Comparison of ENCODE assay signal across 18 mouse cellular contexts in the genomic region with DNA sequence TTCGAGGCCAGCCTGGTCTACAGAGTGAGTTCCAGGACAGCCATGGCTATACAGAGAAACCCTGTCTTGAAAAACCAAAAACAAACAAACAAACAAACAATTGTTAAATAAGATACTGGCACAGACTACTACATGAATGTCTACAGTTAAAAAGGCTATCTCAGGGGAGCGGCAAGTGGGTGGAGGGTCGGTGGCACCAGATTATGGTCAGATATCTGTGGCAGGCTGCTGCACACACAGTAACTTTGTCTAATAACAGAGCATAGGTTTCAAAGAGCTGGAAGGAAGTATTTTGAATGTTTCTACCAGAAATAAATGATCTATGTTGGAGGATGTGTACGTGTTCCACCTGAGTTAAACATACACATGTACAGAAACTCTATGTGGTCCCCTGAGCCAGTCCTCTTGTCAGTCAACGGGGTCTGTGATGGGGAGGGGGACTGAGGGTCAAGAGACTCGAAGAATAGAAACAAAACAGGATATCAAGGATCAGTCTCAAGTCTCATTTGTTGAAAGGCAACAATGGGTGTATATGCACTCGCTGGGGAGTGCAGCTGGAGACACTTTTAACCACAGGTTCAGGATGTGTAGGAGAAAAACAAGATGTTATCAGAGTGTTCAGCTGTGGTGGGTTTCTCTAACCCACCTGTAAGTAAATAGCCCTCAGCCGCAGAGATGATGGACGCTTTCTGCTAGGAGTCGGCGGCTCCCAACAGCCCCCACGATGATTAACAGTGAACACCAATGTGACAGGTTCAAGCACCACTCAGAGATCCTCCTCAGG. TPM values are rescaled to one million over a fixed set of nuclear protein-coding genes. Genes with fewer than 3 reads are reported as not detected.
DNase-seq lines count a peak whose midpoint lies in the region; ATAC-seq and TF ChIP-seq lines count a peak whose summit lies in the region.
"Had no signal": no experiment of that assay in that cellular context is flagged by ENCODE, and none has a peak within 500 bp of the region (broad histone marks: within the 10 kb centered on the region; RNA-seq: fewer than 3 reads in every experiment).

No protein-coding gene starts in this region.

- H3K4me1 ChIP-seq in heart, embryonic 12.5 days (replicated peaks), result peaks cover 98% of the 10 kb centered on the region
- peaks cover 60% of the 10 kb centered on the region for H3K4me1 ChIP-seq in liver, embryonic 11.5 days (replicated peaks; ENCODE audit: control insufficient read depth, insufficient read depth, low read length)
- H3K4me1 ChIP-seq in small intestine, adult 2 months (ENCODE audit: control insufficient read depth, insufficient read depth, insufficient read length, low read length), result no peaks in the 10 kb centered on the region
- no peaks in the 10 kb centered on the region for H3K4me1 ChIP-seq in forebrain, embryonic 11.5 days (replicated peaks; ENCODE audit: control insufficient read depth, insufficient read depth, low read length)
- H3K4me1 ChIP-seq: limb, embryonic 15.5 days had no signal

- peaks cover 1% of the 10 kb centered on the region; the same call in 1 of the 2 replicates for H3K36me3 ChIP-seq in heart, embryonic 12.5 days
- peaks cover 3% of the 10 kb centered on the region; the same call in 1 of the 2 replicates for H3K36me3 ChIP-seq in liver, embryonic 11.5 days (ENCODE audit: control insufficient read depth, insufficient read depth, low read length)
- no peaks in the 10 kb centered on the region for H3K36me3 ChIP-seq in small intestine, adult 2 months (ENCODE audit: control insufficient read depth, insufficient read depth, low read length)
- no peaks in the 10 kb centered on the region; the same call in 1 of the 2 replicates for H3K36me3 ChIP-seq in forebrain, embryonic 11.5 days (ENCODE audit: control insufficient read depth, insufficient read depth, low read length)
- H3K36me3 ChIP-seq: limb, embryonic 15.5 days had no signal

- TF ChIP-seq POLR2A in small intestine, adult 2 months (IDR thresholded peaks at IDR 0.05; ENCODE audit: low read depth, low read length), result no peak

- WGBS in heart, embryonic 12.5 days, result 42% methylated on average over 12 of the region's 12 CpGs
- 48% methylated on average over 12 of the region's 12 CpGs for WGBS in liver, embryonic 11.5 days
- WGBS in small intestine, adult 2 months, result 63% methylated on average over 12 of the region's 12 CpGs
- 82% methylated on average over 12 of the region's 12 CpGs for WGBS in forebrain, embryonic 11.5 days

- no peak for ATAC-seq in heart, embryonic 12.5 days (ENCODE audit: insufficient number of reproducible peaks, low FRiP score)
- ATAC-seq in liver, embryonic 11.5 days (replicated peaks; ENCODE audit: low FRiP score), result peak; percentile 85
- no peak for ATAC-seq in forebrain, embryonic 11.5 days (replicated peaks; ENCODE audit: low FRiP score)
- ATAC-seq: forebrain, embryonic 14.5 days had no signal

- no peaks in the 10 kb centered on the region for H3K27me3 ChIP-seq in heart, embryonic 12.5 days (replicated peaks)
- no peaks in the 10 kb centered on the region for H3K27me3 ChIP-seq in liver, embryonic 11.5 days (replicated peaks; ENCODE audit: control insufficient read depth, insufficient read depth, low read length)
- no peaks in the 10 kb centered on the region for H3K27me3 ChIP-seq in small intestine, adult 2 months (ENCODE audit: control insufficient read depth, insufficient read depth, low read length)
- H3K27me3 ChIP-seq in forebrain, embryonic 11.5 days (ENCODE audit: control insufficient read depth, insufficient read depth, low read length), result no peaks in the 10 kb centered on the region
- H3K27me3 ChIP-seq: limb, embryonic 15.5 days had no signal

- DNase-seq in heart, postnatal 4 days, result no peak
- DNase-seq in CD4-positive, CD25-positive, alpha-beta regulatory T cell, adult 2 months (ENCODE audit: low read depth, low spot score), result peak; percentile 59
- DNase-seq in liver, embryonic 11.5 days (ENCODE audit: low spot score), result no peak
- no peak for DNase-seq in gastrocnemius, adult 2 months
- no peak for DNase-seq in forebrain, embryonic 11.5 days (ENCODE audit: low spot score)
- DNase-seq in kidney, adult 8-10 months, result no peak
- DNase-seq: cerebellum, adult 2 months; gastrocnemius, postnatal 14 days; kidney, adult 18-20 months; kidney, postnatal 4 days; right cerebral cortex, postnatal 14 days had no signal

- TF ChIP-seq CTCF in small intestine, adult 2 months (IDR thresholded peaks at IDR 0.05; ENCODE audit: extremely low read depth, insufficient read length, insufficient replicate concordance, low read depth, low read length), result no peak
- TF ChIP-seq CTCF in gastrocnemius, adult 2 months (IDR thresholded peaks at IDR 0.05), result no peak

- H3K4me2 ChIP-seq in heart, embryonic 12.5 days, result no peak overlapping the region
- peak overlapping the region; percentile 55 for H3K4me2 ChIP-seq in liver, embryonic 11.5 days
- H3K4me2 ChIP-seq in forebrain, embryonic 11.5 days (ENCODE audit: low read depth, low read length, severe bottlenecking), result no peak overlapping the region
- H3K4me2 ChIP-seq: hindbrain, embryonic 14.5 days; limb, embryonic 15.5 days had no signal

- intact Hi-C loops in gastrocnemius, adult 2 months (cut with DNase I), result no loop called here

- H3K27ac ChIP-seq in heart, embryonic 12.5 days (ENCODE audit: poor library complexity, severe bottlenecking), result peak overlapping the region; percentile 96
- peak overlapping the region; percentile 86 for H3K27ac ChIP-seq in liver, embryonic 11.5 days (ENCODE audit: low read depth, low read length)
- H3K27ac ChIP-seq in small intestine, adult 2 months (ENCODE audit: insufficient read depth, low read depth, low read length), result peak overlapping the region; percentile 33
- H3K27ac ChIP-seq in gastrocnemius, adult 2 months, result no peak overlapping the region
- no peak overlapping the region for H3K27ac ChIP-seq in forebrain, embryonic 11.5 days (ENCODE audit: low read depth, low read length)
- H3K27ac ChIP-seq: hindbrain, embryonic 14.5 days; left cerebral cortex, adult 2 months; limb, embryonic 15.5 days; macrophage had no signal

- no peak overlapping the region for H3K4me3 ChIP-seq in heart, embryonic 12.5 days
- no peak overlapping the region for H3K4me3 ChIP-seq in liver, embryonic 11.5 days (ENCODE audit: low read depth, low read length)
- no peak overlapping the region for H3K4me3 ChIP-seq in small intestine, adult 2 months (ENCODE audit: low read depth, low read length)
- H3K4me3 ChIP-seq in gastrocnemius, adult 2 months, result no peak overlapping the region
- H3K4me3 ChIP-seq in forebrain, embryonic 11.5 days (ENCODE audit: low read depth, low read length), result no peak overlapping the region
- H3K4me3 ChIP-seq: left cerebral cortex, adult 2 months; limb, embryonic 15.5 days had no signal

- no peaks in the 10 kb centered on the region for H3K9me3 ChIP-seq in heart, embryonic 12.5 days (replicated peaks)
- H3K9me3 ChIP-seq in liver, embryonic 11.5 days (ENCODE audit: control insufficient read depth, low read length), result no peaks in the 10 kb centered on the region
- no peaks in the 10 kb centered on the region for H3K9me3 ChIP-seq in forebrain, embryonic 11.5 days (ENCODE audit: control insufficient read depth, low read length)
- H3K9me3 ChIP-seq: limb, embryonic 15.5 days had no signal

- H3K9ac ChIP-seq in heart, embryonic 12.5 days, result no peak overlapping the region
- peak overlapping the region; percentile 38; the same call in 1 of the 2 replicates for H3K9ac ChIP-seq in liver, embryonic 11.5 days (ENCODE audit: low read depth, low read length)
- no peak overlapping the region for H3K9ac ChIP-seq in forebrain, embryonic 11.5 days (ENCODE audit: low read length)
- H3K9ac ChIP-seq: hindbrain, embryonic 14.5 days; limb, embryonic 15.5 days had no signal

RNA-seq across cellular contexts. Expression of a gene that starts 22.7 kb away (rescaled TPM):
- 48.1 and 50.7 TPM in 2 replicates for polyA plus RNA-seq in heart, embryonic 12.5 days (2016; fragmentation: Nextera tagmentation; extraction: Ambion mirVana)
- 10 to 100 TPM; 40.9 to 42.5 TPM for total RNA-seq in heart, postnatal 4 days (2021)
- polyA plus RNA-seq in liver, embryonic 11.5 days (2014; fragmentation: Nextera tagmentation; extraction: Ambion mirVana), result 19.2 and 19.8 TPM in 2 replicates
- 8.2 and 25.3 TPM in 2 replicates for polyA plus RNA-seq in small intestine, adult 2 months (2012; rRNA removed)
- total RNA-seq in gastrocnemius, adult 2 months (2021), result 10 to 100 TPM in 1 of 2 experiments, 1 to 10 TPM in 1; 9.9 to 12.0 TPM
- 1.5 and 1.8 TPM in 2 replicates for polyA plus RNA-seq in forebrain, embryonic 11.5 days (2014; fragmentation: Nextera tagmentation; extraction: Ambion mirVana)

RNA-seq across cellular contexts. Expression of a gene that starts 33.4 kb away (rescaled TPM):
- polyA plus RNA-seq in heart, embryonic 12.5 days (2016; fragmentation: Nextera tagmentation; extraction: Ambion mirVana), result 11.4 and 13.6 TPM in 2 replicates
- 10 to 100 TPM; 15.7 to 20.5 TPM for total RNA-seq in heart, postnatal 4 days (2021)
- polyA plus RNA-seq in liver, embryonic 11.5 days (2014; fragmentation: Nextera tagmentation; extraction: Ambion mirVana), result 5.3 TPM in 2 replicates
- polyA plus RNA-seq in small intestine, adult 2 months (2012; rRNA removed), result 2.2 and 3.5 TPM in 2 replicates
- total RNA-seq in gastrocnemius, adult 2 months (2021), result 100 to 1,000 TPM; 109 to 120 TPM
- polyA plus RNA-seq in forebrain, embryonic 11.5 days (2014; fragmentation: Nextera tagmentation; extraction: Ambion mirVana), result 5.7 and 7.3 TPM in 2 replicates

Comparison
In these comparisons a context has a peak if more than half of its experiments do, and no peak if none do; other contexts are left out.
1. H3K27ac ChIP-seq: peak in heart, embryonic 12.5 days (single experiment), liver, embryonic 11.5 days (single experiment) and small intestine, adult 2 months (single experiment); none in gastrocnemius, adult 2 months (single experiment) and forebrain, embryonic 11.5 days (single experiment).